Mouse (Mus musculus) liver, adult 2 months (tissue): ENCODE measurements around the gene Slc36a3.

Experiments
- CTCF ChIP-seq: fragments of 200-500 bp; IDR thresholded peaks from 2 replicates; pipeline ENCODE4 v1.5.1; 2011; ENCODE audit warnings: low read depth, low read length, control low read depth
- POLR2A ChIP-seq: fragments of 200-500 bp; IDR thresholded peaks from 2 replicates; pipeline ENCODE4 v1.6.1; 2011; ENCODE audit warnings: low read length, control low read depth; ENCODE audit not compliant: insufficient read depth; ENCODE audit errors: extremely low read depth

DNA sequence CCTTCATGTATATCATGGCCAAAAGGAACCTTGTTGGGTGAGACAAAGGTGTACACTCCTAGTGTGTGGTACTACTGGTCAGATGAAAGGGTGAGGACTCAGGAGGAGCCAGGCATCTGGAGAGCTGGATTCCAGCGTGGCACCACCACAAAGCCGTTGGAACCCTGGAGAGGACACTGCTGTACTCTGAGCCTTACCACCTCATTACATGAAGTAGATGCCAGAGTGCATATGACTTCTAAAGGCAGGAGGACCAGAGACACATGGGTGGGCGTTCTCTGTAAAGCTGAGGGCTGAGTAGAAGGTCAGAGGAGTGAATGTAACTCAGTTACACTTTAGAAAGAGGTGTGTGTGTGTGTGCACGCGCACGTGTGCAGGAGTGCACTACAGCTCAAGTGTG, 36.3 kb upstream of the Slc36a3 start:
- no peak for TF ChIP-seq POLR2A
- TF ChIP-seq CTCF: no peak
